Mouse (Mus musculus) thymus, adult 2 months (tissue): ENCODE results near the gene Fxr2. TPM values are rescaled to one million over a fixed set of nuclear protein-coding genes. Genes with fewer than 3 reads are reported as not detected.

ENCODE experiments used
- DNase-seq: peaks from one replicate; pipeline ENCODE4 v3.0.0; 2021
- H3K27ac ChIP-seq: fragments of 200-500 bp; 2 replicates; pipeline ENCODE4 v1.5.1; 2012; ENCODE audit warnings: low read length, control low read depth; ENCODE audit not compliant: control insufficient read depth, insufficient read depth
- H3K27me3 ChIP-seq: fragments of 200-500 bp; 2 replicates; pipeline ENCODE4 v1.6.1; 2012; ENCODE audit warnings: mild to moderate bottlenecking, low read length, moderate library complexity, mixed read lengths; ENCODE audit not compliant: control insufficient read depth, insufficient read depth
- H3K36me3 ChIP-seq: fragments of 200-500 bp; 2 replicates; pipeline ENCODE4 v1.6.1; 2012; ENCODE audit warnings: mild to moderate bottlenecking, low read length, moderate library complexity; ENCODE audit not compliant: control insufficient read depth, insufficient read depth
- H3K4me1 ChIP-seq: fragments of 200-500 bp; replicated peaks from 2 replicates; pipeline ENCODE4 v1.6.1; 2012; ENCODE audit warnings: low read length; ENCODE audit not compliant: control insufficient read depth, insufficient read depth
- H3K4me3 ChIP-seq: fragments of 200-500 bp; 2 replicates; pipeline ENCODE4 v1.5.1; 2012; ENCODE audit warnings: mild to moderate bottlenecking, low read length, control low read depth, moderate library complexity; ENCODE audit not compliant: control insufficient read depth, insufficient read depth
- CTCF ChIP-seq: fragments of 200-500 bp; IDR thresholded peaks from 2 replicates; pipeline ENCODE4 v1.5.1; 2012; ENCODE audit warnings: mild to moderate bottlenecking, control low read depth, low read length, moderate library complexity, borderline replicate concordance; ENCODE audit not compliant: control insufficient read depth, poor library complexity, insufficient read depth; ENCODE audit errors: extremely low read depth
- POLR2A ChIP-seq: fragments of 200-500 bp; IDR thresholded peaks from 2 replicates; pipeline ENCODE4 v1.6.1; 2012; ENCODE audit warnings: mild to moderate bottlenecking, low read length, control low read depth, moderate library complexity; ENCODE audit not compliant: control insufficient read depth, poor library complexity, insufficient read depth; ENCODE audit errors: extremely low read depth
- WGBS: fragments of 180-500 bp; shearing (Covaris S2); methylation state at CpG from one replicate; pipeline ENCODE4 v1.1.7; 2018; 5-methylcytosine and 5-hydroxymethylcytosine counted together
- polyA plus RNA-seq: library from polyadenylated mRNA; depleted of rRNA; stranded (reverse); fragments of >200 nt; gene quantifications from 2 replicates; pipeline ENCODE4 v1.2.3, GENCODE M21; 2012

Gene Fxr2
- polyA plus RNA-seq, 1 experiment, result 96.0 TPM

DNA sequence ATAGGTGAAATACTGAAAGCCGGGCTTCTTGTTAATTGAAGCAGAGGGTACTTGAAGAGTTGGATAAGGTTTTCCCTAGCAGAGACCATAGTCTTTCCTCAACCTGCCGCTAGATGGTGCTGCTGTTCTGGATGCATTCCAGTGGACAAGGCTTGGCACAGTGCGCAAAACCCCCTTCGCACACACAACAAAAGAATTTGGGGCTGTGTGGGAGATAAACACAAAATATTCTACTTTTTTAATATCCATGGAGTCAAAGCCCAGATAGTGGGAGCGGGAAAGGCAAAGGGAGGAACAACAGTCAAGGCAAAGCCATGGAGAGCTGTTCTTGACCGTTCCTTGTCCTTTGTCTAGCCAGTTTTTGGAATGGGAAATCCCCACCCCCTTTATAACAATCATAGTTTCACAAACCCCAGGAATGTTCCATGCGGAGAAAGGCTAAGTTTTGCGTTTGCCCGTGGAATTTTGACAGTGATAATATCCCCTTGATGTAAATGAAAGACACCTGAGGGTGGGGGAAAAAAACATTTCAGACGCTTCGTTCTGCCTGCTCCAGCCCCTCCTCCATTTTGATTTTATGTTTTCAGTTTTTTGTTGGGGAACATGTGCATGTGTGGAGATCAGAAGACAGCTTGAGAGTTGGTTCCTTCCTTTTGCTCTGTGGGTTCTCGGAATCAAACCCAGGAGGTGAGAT, 50.2 kb downstream of the Fxr2 start:
- Histone ChIP-seq H3K4me1 (peaks cover 6% of the 10 kb centered on the region), H3K27me3 (no peaks in the 10 kb centered on the region), H3K27ac (no peak overlapping the region), H3K4me3 (no peak overlapping the region), H3K36me3 (peaks cover 7% of the 10 kb centered on the region)
- peak; percentile 88 for DNase-seq
- 34% methylated on average over 12 of the region's 12 CpGs for WGBS
- TF ChIP-seq POLR2A, result no peak
- peak; percentile 29; the same call in 1 of the 2 replicates for TF ChIP-seq CTCF

DNA sequence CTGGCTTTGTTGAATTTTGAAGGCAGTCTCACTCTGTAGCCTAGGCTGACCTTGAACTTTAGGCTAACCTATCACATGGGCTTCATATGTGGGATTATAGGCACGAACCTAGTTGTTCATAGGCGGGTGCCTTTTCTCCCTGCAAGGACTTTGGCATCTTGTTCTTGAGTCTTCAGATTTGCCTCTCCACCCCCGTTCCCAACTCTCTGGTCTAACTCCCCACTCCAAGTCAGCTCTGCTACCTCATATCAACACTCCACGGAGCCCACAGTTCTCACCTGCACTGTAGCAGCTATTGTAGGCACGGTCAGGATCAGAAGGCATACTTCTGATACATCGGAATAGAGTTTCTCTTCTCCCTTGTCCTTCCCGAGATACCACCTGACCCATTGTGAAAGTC, 50.8 kb downstream of the Fxr2 start:
- Histone ChIP-seq H3K36me3 (peaks cover under 1% of the 10 kb centered on the region; the same call in 1 of the 2 replicates), H3K4me1 (peaks cover 6% of the 10 kb centered on the region), H3K27ac (no peak overlapping the region), H3K4me3 (no peak overlapping the region), H3K27me3 (no peaks in the 10 kb centered on the region)
- 93% methylated on average over 7 of the region's 7 CpGs for WGBS
- no peak for DNase-seq
- TF ChIP-seq CTCF, result no peak
- no peak for TF ChIP-seq POLR2A

DNA sequence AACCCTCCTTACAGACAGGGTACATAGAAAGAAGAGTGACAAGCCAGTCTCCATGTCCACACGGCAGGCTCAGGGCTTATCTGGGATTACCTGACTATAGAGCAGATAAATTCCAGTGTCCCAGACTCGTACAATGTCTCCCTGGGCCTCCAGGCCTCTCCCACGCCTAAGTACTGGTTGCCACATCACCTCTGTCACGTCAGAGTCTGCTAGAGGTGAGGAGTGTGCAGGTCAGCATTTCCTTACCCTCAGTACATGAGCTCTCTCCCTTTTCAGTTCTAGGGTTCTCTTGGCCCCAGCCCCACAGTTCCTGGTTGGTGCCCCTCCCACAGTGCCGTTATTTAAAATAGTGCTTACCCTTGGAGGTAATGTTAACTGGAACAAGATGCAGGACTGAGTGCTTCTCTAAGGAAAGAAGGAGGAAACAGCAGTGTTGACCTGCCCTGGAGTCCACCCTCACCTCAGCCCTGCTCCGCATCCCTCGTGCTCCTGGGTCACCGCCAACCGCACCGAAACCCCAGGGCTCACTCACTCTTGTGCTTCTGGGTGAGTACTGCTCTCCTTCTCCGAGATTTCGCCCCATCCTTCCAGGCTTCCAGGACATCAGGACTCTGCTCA, 51.4 kb downstream of the Fxr2 start:
- WGBS, result 94% methylated on average over 12 of the region's 12 CpGs
- H3K27ac ChIP-seq, result no peak overlapping the region

GRCm38 (mm10) chr11:69684936-69685335, 52.1 kb downstream of the Fxr2 start:
- 97% methylated on average over 6 of the region's 6 CpGs for WGBS

More for the DNA sequence above, 51.4 kb downstream of the Fxr2 start:
- H3K27me3 ChIP-seq, result no peaks in the 10 kb centered on the region
- H3K4me1 ChIP-seq, result peaks cover 6% of the 10 kb centered on the region
- no peak for DNase-seq
- no peak overlapping the region for H3K4me3 ChIP-seq
- TF ChIP-seq POLR2A (no peak), CTCF (no peak)
- no peaks in the 10 kb centered on the region for H3K36me3 ChIP-seq

GRCm38 (mm10) chr11:69685526-69686148, 52.8 kb downstream of the Fxr2 start, which contains the start of gene Tnfsf13:
Tnfsf13 (minus strand) TSS chr11:69685784.
- Histone ChIP-seq H3K4me1 (peaks cover 6% of the 10 kb centered on the region), H3K27me3 (no peaks in the 10 kb centered on the region), H3K36me3 (no peaks in the 10 kb centered on the region), H3K4me3 (no peak within 1 kb of the TSS), H3K27ac (peak within 1 kb of the TSS; percentile 28; the same call in 1 of the 2 replicates)
- TF ChIP-seq CTCF, result no peak
- no peak for TF ChIP-seq POLR2A
- DNase-seq, result no peak
- 79% methylated on average over 10 of the region's 10 CpGs for WGBS

More at GRCm38 (mm10) chr11:69684936-69685335, 52.1 kb downstream of the Fxr2 start:
- H3K36me3 ChIP-seq, result no peaks in the 10 kb centered on the region
- H3K27ac ChIP-seq, result no peak overlapping the region
- TF ChIP-seq POLR2A (no peak), CTCF (no peak)
- no peaks in the 10 kb centered on the region for H3K27me3 ChIP-seq
- no peak overlapping the region for H3K4me3 ChIP-seq
- no peak for DNase-seq
- H3K4me1 ChIP-seq, result peaks cover 6% of the 10 kb centered on the region

DNA sequence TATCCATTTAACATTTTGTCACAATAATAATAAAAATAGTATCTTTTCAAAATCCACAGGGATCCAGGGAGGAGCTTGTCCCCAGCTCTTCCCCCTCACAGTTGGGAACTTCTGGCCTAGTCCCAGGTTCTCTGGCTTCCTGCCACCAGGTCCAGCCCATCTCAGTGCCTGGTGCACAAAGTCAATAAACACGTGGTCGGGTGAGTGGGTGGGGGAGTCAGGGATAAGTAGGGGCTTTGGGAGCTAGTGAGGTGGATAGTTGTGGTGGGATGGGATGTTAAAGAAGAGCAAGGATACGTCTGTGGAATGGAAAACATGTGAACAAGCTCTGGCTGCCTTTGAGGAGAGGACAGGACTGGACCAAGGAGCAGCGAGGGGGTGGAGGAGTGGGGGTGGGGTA, 53.6 kb downstream of the Fxr2 start:
- DNase-seq, result no peak
- Histone ChIP-seq H3K27me3 (no peaks in the 10 kb centered on the region), H3K4me3 (no peak overlapping the region), H3K4me1 (peaks cover 2% of the 10 kb centered on the region; the same call in 1 of the 2 replicates), H3K36me3 (no peaks in the 10 kb centered on the region), H3K27ac (no peak overlapping the region)
- WGBS, result 63% methylated on average over 4 of the region's 4 CpGs
- TF ChIP-seq CTCF, result no peak
- TF ChIP-seq POLR2A, result no peak
